Mouse (Mus musculus) MEL (cell line): Measurements from ENCODE around the gene Amdhd2. TPM values are rescaled to one million over a fixed set of nuclear protein-coding genes. Genes with fewer than 3 reads are reported as not detected.

Experiments
- DNase-seq: peaks from one replicate; pipeline ENCODE4 v3.0.0; 2011; ENCODE audit warnings: low read depth, low spot score
- H3K27ac ChIP-seq: 2 replicates; pipeline ENCODE4 v1.5.1; 2012; ENCODE audit warnings: low read depth, mild to moderate bottlenecking, control low read depth, low read length, moderate library complexity; ENCODE audit not compliant: control insufficient read depth
- H3K27me3 ChIP-seq, 2 experiments: fragments of 150-350 bp in 1 of 2; sonication (generic) in 1 of 2; 2 replicates each; pipeline ENCODE4 v1.6.1; 2012; ENCODE audit warnings: low read length in 2 of 2, mild to moderate bottlenecking in 2 of 2, improper control_type of control experiment in 1 of 2, moderate library complexity in 1 of 2; ENCODE audit not compliant: insufficient read depth in 2 of 2, control insufficient read depth in 1 of 2
- H3K36me3 ChIP-seq, 2 experiments: 2 replicates each; pipeline ENCODE4 v1.6.1; 2012 to 2014; ENCODE audit warnings: low read length in 2 of 2, improper control_type of control experiment in 1 of 2, inconsistent platforms in 1 of 2, mild to moderate bottlenecking in 1 of 2; ENCODE audit not compliant: insufficient read depth in 2 of 2, control insufficient read depth in 1 of 2
- H3K4me1 ChIP-seq, 2 experiments: fragments of 150-350 bp in 1 of 2; sonication (generic) in 1 of 2; 2 replicates each; pipeline ENCODE4 v1.6.1; 2012; ENCODE audit warnings: low read length in 2 of 2, improper control_type of control experiment in 1 of 2, mild to moderate bottlenecking in 1 of 2; ENCODE audit not compliant: insufficient read depth in 2 of 2, control insufficient read depth in 1 of 2
- H3K4me3 ChIP-seq, 2 experiments: fragments of 150-350 bp in 1 of 2; sonication (generic) in 1 of 2; 2 replicates each; pipeline ENCODE4 v1.5.1; 2012; ENCODE audit warnings: low read depth in 2 of 2, low read length in 2 of 2, mild to moderate bottlenecking in 2 of 2, moderate library complexity in 2 of 2, control low read depth in 1 of 2, improper control_type of control experiment in 1 of 2; ENCODE audit not compliant: control insufficient read depth in 1 of 2, insufficient read depth in 1 of 2
- H3K79me2 ChIP-seq: 2 replicates; pipeline ENCODE4 v1.6.1; 2012; ENCODE audit warnings: mild to moderate bottlenecking, low read length, moderate library complexity; ENCODE audit not compliant: control insufficient read depth, poor library complexity, insufficient read depth
- H3K9ac ChIP-seq: 2 replicates; pipeline ENCODE4 v1.6.1; 2012; ENCODE audit warnings: low read depth, mild to moderate bottlenecking, control low read depth, low read length, moderate library complexity; ENCODE audit not compliant: control insufficient read depth, poor library complexity, severe bottlenecking
- H3K9me3 ChIP-seq: fragments of 150-350 bp; sonication (generic); replicated peaks from 2 replicates; pipeline ENCODE4 v1.6.1; 2012; ENCODE audit warnings: mild to moderate bottlenecking, low read length, improper control_type of control experiment, moderate library complexity; ENCODE audit not compliant: insufficient read depth
- BHLHE40 ChIP-seq: IDR thresholded peaks from 2 replicates; pipeline ENCODE4 v1.6.1; 2012; ENCODE audit warnings: low read depth, mild to moderate bottlenecking, inconsistent platforms, low read length, improper control_type of control experiment, borderline replicate concordance
- CHD1 ChIP-seq: IDR thresholded peaks from 2 replicates; pipeline ENCODE4 v1.6.1; 2012; ENCODE audit warnings: low read depth, mild to moderate bottlenecking, inconsistent platforms, low read length, improper control_type of control experiment
- CHD2 ChIP-seq: IDR thresholded peaks from 2 replicates; pipeline ENCODE4 v1.6.1; 2011; ENCODE audit warnings: low read length, improper control_type of control experiment
- CTCF ChIP-seq, 3 experiments: IDR thresholded peaks in 2 of 3; conservative IDR thresholded peaks in 1 of 3; 2 replicates each; pipeline ENCODE4 v1.5.1; 2011 to 2012; ENCODE audit warnings: low read length in 3 of 3, low read depth in 2 of 3, mild to moderate bottlenecking in 2 of 3, improper control_type of control experiment in 1 of 3, inconsistent platforms in 1 of 3, mixed read lengths in 1 of 3, moderate library complexity in 1 of 3; ENCODE audit not compliant: control insufficient read depth in 1 of 3, insufficient read depth in 1 of 3, poor library complexity in 1 of 3, severe bottlenecking in 1 of 3
- ELF1 ChIP-seq: IDR thresholded peaks from 2 replicates; pipeline ENCODE4 v1.6.1; 2014; ENCODE audit warnings: low read depth, mild to moderate bottlenecking, inconsistent platforms, low read length, improper control_type of control experiment, moderate library complexity
- ETS1 ChIP-seq: IDR thresholded peaks from 2 replicates; pipeline ENCODE4 v1.6.1; 2012; ENCODE audit warnings: low read depth, mild to moderate bottlenecking, inconsistent platforms, low read length, improper control_type of control experiment, moderate library complexity
- GABPA ChIP-seq: IDR thresholded peaks from 2 replicates; pipeline ENCODE4 v1.6.1; 2012; ENCODE audit warnings: low read depth, mild to moderate bottlenecking, inconsistent platforms, low read length, improper control_type of control experiment, moderate library complexity
- GATA1 ChIP-seq: IDR thresholded peaks from 2 replicates; pipeline ENCODE4 v1.6.1; 2011; ENCODE audit warnings: low read depth, low read length, improper control_type of control experiment
- HCFC1 ChIP-seq: IDR thresholded peaks from 2 replicates; pipeline ENCODE4 v1.6.1; 2012; ENCODE audit warnings: low read depth, mild to moderate bottlenecking, inconsistent platforms, low read length, improper control_type of control experiment, moderate library complexity
- JUND ChIP-seq: IDR thresholded peaks from 2 replicates; pipeline ENCODE4 v1.6.1; 2011; ENCODE audit warnings: low read depth, mild to moderate bottlenecking, improper control_type of control experiment, low read length
- KAT2A ChIP-seq: conservative IDR thresholded peaks from 2 replicates; pipeline ENCODE4 v1.6.1; 2012; ENCODE audit warnings: low read depth, low read length, improper control_type of control experiment, inconsistent platforms
- MAFK ChIP-seq: IDR thresholded peaks from 2 replicates; pipeline ENCODE4 v1.6.1; 2011; ENCODE audit warnings: low read depth, mild to moderate bottlenecking, low read length, improper control_type of control experiment, borderline replicate concordance
- MXI1 ChIP-seq: IDR thresholded peaks from 2 replicates; pipeline ENCODE4 v1.6.1; 2011; ENCODE audit warnings: mild to moderate bottlenecking, low read depth, low read length, improper control_type of control experiment
- MYC ChIP-seq: IDR thresholded peaks from 2 replicates; pipeline ENCODE4 v1.6.1; 2011; ENCODE audit warnings: low read depth, mild to moderate bottlenecking, low read length, improper control_type of control experiment, moderate library complexity
- NELFE ChIP-seq: IDR thresholded peaks from 2 replicates; pipeline ENCODE4 v1.6.1; 2011; ENCODE audit warnings: low read depth, low read length, improper control_type of control experiment
- NRF1 ChIP-seq: IDR thresholded peaks from 2 replicates; pipeline ENCODE4 v1.6.1; 2014; ENCODE audit warnings: low read depth, mild to moderate bottlenecking, inconsistent platforms, low read length, improper control_type of control experiment, moderate library complexity; ENCODE audit not compliant: poor library complexity, insufficient read depth, severe bottlenecking
- POLR2AphosphoS2 ChIP-seq: IDR thresholded peaks from 2 replicates; pipeline ENCODE4 v1.6.1; 2011; ENCODE audit warnings: low read length, improper control_type of control experiment
- POLR2AphosphoS5 ChIP-seq: IDR thresholded peaks from 2 replicates; pipeline ENCODE4 v1.6.1; 2012; ENCODE audit warnings: low read depth, borderline replicate concordance, mild to moderate bottlenecking, inconsistent platforms, low read length, moderate library complexity, mixed read lengths
- RAD21 ChIP-seq: IDR thresholded peaks from 2 replicates; pipeline ENCODE4 v1.6.1; 2011; ENCODE audit warnings: mild to moderate bottlenecking, low read depth, low read length, improper control_type of control experiment
- RCOR1 ChIP-seq: IDR thresholded peaks from 2 replicates; pipeline ENCODE4 v1.6.1; 2012; ENCODE audit warnings: low read depth, mild to moderate bottlenecking, inconsistent platforms, low read length, improper control_type of control experiment
- SIN3A ChIP-seq: IDR thresholded peaks from 2 replicates; pipeline ENCODE4 v1.6.1; 2012; ENCODE audit warnings: low read length, improper control_type of control experiment, inconsistent platforms
- SMC3 ChIP-seq: IDR thresholded peaks from 2 replicates; pipeline ENCODE4 v1.6.1; 2011; ENCODE audit warnings: low read depth, low read length, improper control_type of control experiment
- TAL1 ChIP-seq: IDR thresholded peaks from 2 replicates; pipeline ENCODE4 v1.6.1; 2012; ENCODE audit warnings: mild to moderate bottlenecking, inconsistent platforms, low read length, moderate library complexity, mixed read lengths
- TBP ChIP-seq: IDR thresholded peaks from 2 replicates; pipeline ENCODE4 v1.8.0; 2011; ENCODE audit warnings: low read depth, low read length, improper control_type of control experiment
- TCF12 ChIP-seq: IDR thresholded peaks from 2 replicates; pipeline ENCODE4 v1.6.1; 2014; ENCODE audit warnings: low read depth, mild to moderate bottlenecking, inconsistent platforms, low read length, improper control_type of control experiment, moderate library complexity
- UBTF ChIP-seq: IDR thresholded peaks from 2 replicates; pipeline ENCODE4 v1.6.1; 2012; ENCODE audit warnings: low read depth, mild to moderate bottlenecking, inconsistent platforms, low read length, improper control_type of control experiment, moderate library complexity, borderline replicate concordance; ENCODE audit not compliant: insufficient read depth
- USF1 ChIP-seq: IDR thresholded peaks from 2 replicates; pipeline ENCODE4 v1.6.1; 2014; ENCODE audit warnings: low read depth, mild to moderate bottlenecking, inconsistent platforms, low read length, improper control_type of control experiment, moderate library complexity
- ZNF384 ChIP-seq: IDR thresholded peaks from 2 replicates; pipeline ENCODE4 v1.6.1; 2012; ENCODE audit warnings: low read depth, mild to moderate bottlenecking, inconsistent platforms, low read length, improper control_type of control experiment
- polyA plus RNA-seq, 2 experiments: library from polyadenylated mRNA; stranded (reverse) in 1 of 2; unstranded in 1 of 2; fragments of >175 nt in 1 of 2; fragments of >200 nt in 1 of 2; gene quantifications; 2 replicates each; pipeline versions ENCODE4 v1.2.1 to v1.2.4; 2012; ENCODE audit warnings: low replicate concordance in 2 of 2, low read depth in 1 of 2; ENCODE audit not compliant: insufficient read length in 2 of 2, insufficient read depth in 1 of 2, missing spikeins in 1 of 2
- total RNA-seq: library from RNA; depleted of rRNA; stranded (reverse); fragments of 300-350 nt; gene quantifications from 2 replicates; pipeline ENCODE4 v1.2.3, GENCODE M21; 2012

Gene Amdhd2
- total and polyA plus RNA-seq, 3 experiments: 11.4 to 36.1 TPM; not detected in 1

DNA sequence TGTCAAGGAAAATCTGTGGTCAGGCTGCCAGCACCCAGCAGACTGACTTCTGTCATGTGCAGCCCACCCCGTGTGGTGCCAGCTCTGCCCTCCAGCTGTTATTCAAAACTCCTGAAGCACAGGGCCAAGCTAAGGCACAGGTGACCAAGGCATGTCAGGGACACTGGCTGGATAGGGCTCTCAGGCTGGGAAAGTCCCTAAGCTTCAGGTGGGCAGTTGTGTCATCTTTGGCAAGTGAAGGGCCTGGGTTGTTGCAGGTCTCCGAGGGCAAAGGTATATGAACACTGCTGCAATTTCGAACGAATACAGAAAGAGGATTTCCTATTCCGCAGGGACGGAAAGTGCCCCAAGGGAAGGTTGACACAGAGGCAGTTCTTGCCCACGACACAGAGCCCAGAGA is 41.3 kb upstream of the Amdhd2 start:
- H3K27me3 ChIP-seq: no peaks in the 10 kb centered on the region
- H3K9me3 ChIP-seq: no peaks in the 10 kb centered on the region
- DNase-seq: peak; percentile 53
- H3K9ac ChIP-seq: peak overlapping the region; percentile 70
- H3K4me1 ChIP-seq: peaks cover 9 to 58% of the 10 kb centered on the region in 2 experiments
- H3K4me3 ChIP-seq: peak overlapping the region; percentile 53 to 66
- H3K36me3 ChIP-seq: peaks cover 0 to 41% of the 10 kb centered on the region in 2 experiments; a peak in 3 of 4 replicates
- TF ChIP-seq MAFK (no peak), CHD2 (no peak), NRF1 (no peak), UBTF (no peak), RAD21 (no peak), POLR2AphosphoS5 (no peak), BHLHE40 (no peak), TCF12 (no peak), RCOR1 (no peak), GATA1 (no peak), MXI1 (peak; percentile 20; the same call in 1 of the 2 replicates), ZNF384 (no peak), SIN3A (no peak), CHD1 (0 out of 2 replicates have a peak, but pooled peaks have one; percentile 10)
- H3K27ac ChIP-seq: peak overlapping the region; percentile 83
- H3K79me2 ChIP-seq: peaks cover 50% of the 10 kb centered on the region

GRCm38 (mm10) chr17:24203611-24204534 is 40.3 kb upstream of the Amdhd2 start:
- peak; percentile 55 for DNase-seq
- no peak for TF ChIP-seq POLR2AphosphoS2
- no peak for TF ChIP-seq CTCF (IDR thresholded peaks at IDR 0.05 in 2 of 3, conservative IDR thresholded peaks at IDR 0.05 in 1 of 3; ENCODE audit: control insufficient read depth in 1 of 3, insufficient read depth in 1 of 3, low read depth in 2 of 3, low read length in 3 of 3, poor library complexity in 1 of 3, severe bottlenecking in 1 of 3)
- TF ChIP-seq USF1: no peak
- TF ChIP-seq ETS1: peak; percentile 62
- TF ChIP-seq ELF1: no peak
- no peak; the same call in 1 of the 2 replicates for TF ChIP-seq MXI1
- TF ChIP-seq CHD1: no peak
- no peak for TF ChIP-seq SMC3
- no peak for TF ChIP-seq TAL1
- no peak for TF ChIP-seq KAT2A
- TF ChIP-seq TBP: no peak
- TF ChIP-seq MYC: no peak
- TF ChIP-seq ZNF384: peak; percentile 78
- TF ChIP-seq NELFE: no peak; the same call in 1 of the 2 replicates
- no peak for TF ChIP-seq HCFC1
- no peak for TF ChIP-seq BHLHE40
- peak; percentile 75 for TF ChIP-seq SIN3A
- peak; percentile 73 for TF ChIP-seq GATA1
- no peak for TF ChIP-seq JUND
- TF ChIP-seq GABPA: no peak
- TF ChIP-seq MAFK: no peak

More at GRCm38 (mm10) chr17:24203611-24204534, 40.3 kb upstream of the Amdhd2 start:
- peaks cover 50% of the 10 kb centered on the region for H3K79me2 ChIP-seq
- peak overlapping the region; percentile 83 for H3K27ac ChIP-seq
- peak overlapping the region; percentile 70 for H3K9ac ChIP-seq
- no peaks in the 10 kb centered on the region for H3K27me3 ChIP-seq
- H3K36me3 ChIP-seq: peaks cover 0 to 44% of the 10 kb centered on the region in 2 experiments; a peak in 3 of 4 replicates
- peaks cover 11 to 64% of the 10 kb centered on the region in 2 experiments for H3K4me1 ChIP-seq
- H3K9me3 ChIP-seq: no peaks in the 10 kb centered on the region
- H3K4me3 ChIP-seq: peak overlapping the region; percentile 53 to 66
